Mouse (Mus musculus): Measurements from ENCODE around the gene Olfr508.
"Not testable (repeated sequence)": the region's sequence is repeated elsewhere in the genome, so short reads cannot be mapped to it uniquely, and the experiment has no call there.

Gene Olfr508

GRCm38 (mm10) chr7:108629694-108630093 is at the start of gene Olfr508:
TSS of gene Olfr508 (plus strand) at chr7:108629994.
- DNase-seq (ENCODE audit: low spot score in 2 of 2), result no peak

GRCm38 (mm10) chr7:108589797-108590196 is 40.0 kb upstream of the Olfr508 start:
- DNase-seq (ENCODE audit: low spot score in 2 of 2), result no peak

- not testable (repeated sequence) for DNase-seq (ENCODE audit: low spot score in 2 of 2)
These were observed 27.9 kb upstream of the Olfr508 start for GRCm38 (mm10) chr7:108601916-108602315.

- no peak for DNase-seq (ENCODE audit: low spot score in 2 of 2)
These were observed 19.3 kb upstream of the Olfr508 start, which contains the start of gene Olfr506 for GRCm38 (mm10) chr7:108610487-108610886. TSS of gene Olfr506 (plus strand) at chr7:108610787.

- DNase-seq (ENCODE audit: low spot score in 2 of 2), result no peak
These were observed 15.7 kb upstream of the Olfr508 start for GRCm38 (mm10) chr7:108614110-108614509.

- not testable (repeated sequence) for DNase-seq (ENCODE audit: low spot score in 2 of 2)
These were observed 13.0 kb upstream of the Olfr508 start for GRCm38 (mm10) chr7:108616781-108617180.

GRCm38 (mm10) chr7:108621514-108621913 is 8.3 kb upstream of the Olfr508 start, which contains the start of gene Olfr507:
TSS of gene Olfr507 (plus strand) at chr7:108621814.
- DNase-seq (ENCODE audit: low spot score in 2 of 2), result no peak

GRCm38 (mm10) chr7:108651806-108652205 is 22.0 kb downstream of the Olfr508 start, which contains the start of gene Olfr509:
TSS of gene Olfr509 (minus strand) at chr7:108651906.
- DNase-seq (ENCODE audit: low spot score in 2 of 2), result no peak

GRCm38 (mm10) chr7:108662419-108662818 is 32.6 kb downstream of the Olfr508 start:
- no peak for DNase-seq (ENCODE audit: low spot score in 2 of 2)

GRCm38 (mm10) chr7:108666118-108666517 is 36.3 kb downstream of the Olfr508 start, which contains the start of gene Olfr510:
TSS of gene Olfr510 (plus strand) at chr7:108666418.
- no peak for DNase-seq (ENCODE audit: low spot score in 2 of 2)

- no peak for DNase-seq (ENCODE audit: low spot score in 2 of 2)
These were observed 41.3 kb downstream of the Olfr508 start for GRCm38 (mm10) chr7:108671058-108671457.

- DNase-seq (ENCODE audit: low spot score in 2 of 2), result no peak
These were observed 49.1 kb downstream of the Olfr508 start for GRCm38 (mm10) chr7:108678886-108679285.
